Mouse (Mus musculus) urinary bladder, adult 2 months (tissue): Measurements from ENCODE around the gene Alox8. TPM values are rescaled to one million over a fixed set of nuclear protein-coding genes. Genes with fewer than 3 reads are reported as not detected.

Experiments used
- DNase-seq: peaks from one replicate; pipeline ENCODE4 v3.0.0; 2022; ENCODE audit warnings: low spot score
- polyA plus RNA-seq: library from polyadenylated mRNA; depleted of rRNA; stranded (reverse); fragments of >200 nt; gene quantifications from 2 replicates; pipeline ENCODE4 v1.2.3, GENCODE M21; 2012; rRNA removed

The Alox8 gene
- 0.14 and 0.60 TPM in 2 replicates for polyA plus RNA-seq

- DNase-seq = no peak
Observed at GRCm38 (mm10) chr11:69197743-69198142, at the start of gene Alox8. Gene Alox8 (minus strand): TSS chr11:69197843.

GRCm38 (mm10) chr11:69245643-69246042 lies 48.0 kb upstream of the Alox8 start:
- no peak for DNase-seq

- no peak for DNase-seq
Observed at GRCm38 (mm10) chr11:69244911-69245310, 47.3 kb upstream of the Alox8 start.

GRCm38 (mm10) chr11:69236926-69237260 lies 39.2 kb upstream of the Alox8 start, which contains the start of gene Gucy2e:
Gene Gucy2e (minus strand): TSS chr11:69237036.
- DNase-seq = no peak

- DNase-seq = no peak
Observed at GRCm38 (mm10) chr11:69236061-69236925, 38.6 kb upstream of the Alox8 start.

GRCm38 (mm10) chr11:69235285-69236060 lies 37.8 kb upstream of the Alox8 start:
- no peak for DNase-seq

- DNase-seq = no peak
Observed at GRCm38 (mm10) chr11:69233141-69233540, 35.5 kb upstream of the Alox8 start.

GRCm38 (mm10) chr11:69230420-69230819 lies 32.8 kb upstream of the Alox8 start:
- no peak for DNase-seq

GRCm38 (mm10) chr11:69225715-69226114 lies 28.1 kb upstream of the Alox8 start:
- no peak for DNase-seq

- DNase-seq = no peak
Observed at GRCm38 (mm10) chr11:69223101-69223500, 25.5 kb upstream of the Alox8 start.

GRCm38 (mm10) chr11:69221070-69221469 lies 23.4 kb upstream of the Alox8 start:
- DNase-seq = no peak

GRCm38 (mm10) chr11:69218661-69219060 lies 21.0 kb upstream of the Alox8 start:
- DNase-seq = no peak

GRCm38 (mm10) chr11:69217411-69217810 lies 19.8 kb upstream of the Alox8 start:
- no peak for DNase-seq

- DNase-seq = no peak
Observed at GRCm38 (mm10) chr11:69211431-69211830, 13.8 kb upstream of the Alox8 start.

- no peak for DNase-seq
Observed at GRCm38 (mm10) chr11:69202469-69203230, 5.0 kb upstream of the Alox8 start.

- no peak for DNase-seq
Observed at GRCm38 (mm10) chr11:69200231-69200630, 2.6 kb upstream of the Alox8 start.

GRCm38 (mm10) chr11:69199251-69199650 lies 1.6 kb upstream of the Alox8 start:
- DNase-seq = no peak

- DNase-seq = no peak
Observed at GRCm38 (mm10) chr11:69197194-69197593, 449 bp downstream of the Alox8 start.

GRCm38 (mm10) chr11:69196766-69197165 lies 877 bp downstream of the Alox8 start:
- no peak for DNase-seq

GRCm38 (mm10) chr11:69192840-69193239 lies 4.8 kb downstream of the Alox8 start:
- no peak for DNase-seq

GRCm38 (mm10) chr11:69185936-69186335 lies 11.7 kb downstream of the Alox8 start:
- no peak for DNase-seq

- no peak for DNase-seq
Observed at GRCm38 (mm10) chr11:69185031-69185430, 12.6 kb downstream of the Alox8 start.
